Mouse (Mus musculus): ENCODE results near the gene Nhsl1.

Gene Nhsl1

GRCm38 (mm10) chr10:18347231-18347630 is 28.4 kb downstream of the Nhsl1 start:
- no peak for DNase-seq

DNA sequence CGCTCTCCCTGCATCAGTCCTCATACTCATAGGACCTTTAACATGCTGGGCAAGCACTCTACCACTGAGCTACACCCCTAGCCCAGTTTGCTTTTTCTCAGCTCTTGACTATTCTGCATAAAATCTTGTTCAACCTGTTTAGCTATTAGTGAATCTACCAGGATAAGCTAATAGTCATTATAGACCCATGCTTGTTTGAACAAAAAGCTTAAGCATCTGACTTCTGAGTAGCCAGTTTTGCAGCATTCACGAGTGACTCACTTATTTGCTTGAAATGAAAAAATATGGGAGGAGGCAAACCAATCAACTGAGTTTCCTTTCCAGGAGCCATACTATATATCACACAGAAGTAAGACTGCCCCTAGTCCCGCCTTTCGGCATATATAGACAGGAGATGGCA is 32.0 kb downstream of the Nhsl1 start:
- no peak for DNase-seq

DNA sequence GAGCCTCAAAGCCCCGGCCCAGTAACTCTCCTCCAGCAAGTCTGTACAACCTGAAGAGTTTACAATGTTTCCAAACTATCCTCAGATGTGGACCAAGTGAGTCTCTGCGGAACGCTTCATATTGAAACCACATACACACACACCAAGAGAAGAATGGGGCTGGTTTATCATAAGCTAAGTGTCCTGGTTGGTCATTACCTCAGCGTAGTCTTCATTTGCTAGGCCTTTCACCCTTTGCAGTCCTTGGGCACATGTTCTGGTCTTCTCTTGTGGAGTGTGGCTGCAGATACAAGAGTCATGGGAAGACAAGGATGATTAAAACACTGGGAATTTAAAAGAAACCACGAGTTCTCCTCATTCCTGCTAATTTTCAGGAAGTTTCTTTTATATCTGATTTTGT is 34.2 kb downstream of the Nhsl1 start:
- DNase-seq, result no peak

GRCm38 (mm10) chr10:18354103-18354502 is 35.3 kb downstream of the Nhsl1 start:
- no peak for DNase-seq

DNA sequence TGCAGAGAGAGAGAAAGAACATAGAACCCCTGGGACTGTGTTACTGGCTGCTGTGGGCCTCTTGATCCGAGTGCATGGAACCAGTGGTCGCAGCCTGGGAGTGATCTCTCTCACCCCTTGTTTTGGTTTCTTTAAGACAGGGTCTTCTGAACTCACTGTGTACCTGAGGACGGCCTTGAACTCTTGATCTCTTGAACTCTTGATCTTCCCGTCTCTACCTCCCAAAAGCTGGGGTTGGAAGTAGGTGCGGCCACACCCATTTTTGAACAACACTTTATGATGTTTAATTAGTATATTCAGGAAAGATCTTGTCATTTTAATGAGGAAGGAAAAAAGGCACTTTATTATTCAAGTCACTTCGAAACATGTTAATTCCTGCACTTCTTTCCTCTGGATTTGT is 37.7 kb downstream of the Nhsl1 start:
- DNase-seq, result no peak

DNA sequence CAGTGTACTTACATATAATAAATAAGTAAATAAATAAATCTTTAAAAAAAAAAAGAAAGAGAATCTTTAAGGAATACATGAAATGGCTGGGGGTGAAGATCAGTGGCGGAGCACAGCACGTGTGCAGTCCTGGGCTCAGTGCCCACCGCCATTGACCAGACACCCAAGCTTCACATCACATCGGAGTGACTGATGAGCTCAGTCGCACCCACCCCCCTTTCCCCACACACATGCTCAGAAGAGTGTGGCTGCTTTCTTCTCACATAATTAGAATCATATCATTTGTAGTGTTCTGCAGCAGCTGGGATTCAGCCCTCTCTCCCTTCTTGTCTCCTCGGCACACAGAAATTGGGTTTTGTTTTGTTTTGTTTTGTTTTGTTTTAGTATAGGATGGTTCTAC is 38.4 kb downstream of the Nhsl1 start:
- DNase-seq, result no peak

- no peak for DNase-seq
Measured at GRCm38 (mm10) chr10:18358461-18358860, 39.7 kb downstream of the Nhsl1 start.

DNA sequence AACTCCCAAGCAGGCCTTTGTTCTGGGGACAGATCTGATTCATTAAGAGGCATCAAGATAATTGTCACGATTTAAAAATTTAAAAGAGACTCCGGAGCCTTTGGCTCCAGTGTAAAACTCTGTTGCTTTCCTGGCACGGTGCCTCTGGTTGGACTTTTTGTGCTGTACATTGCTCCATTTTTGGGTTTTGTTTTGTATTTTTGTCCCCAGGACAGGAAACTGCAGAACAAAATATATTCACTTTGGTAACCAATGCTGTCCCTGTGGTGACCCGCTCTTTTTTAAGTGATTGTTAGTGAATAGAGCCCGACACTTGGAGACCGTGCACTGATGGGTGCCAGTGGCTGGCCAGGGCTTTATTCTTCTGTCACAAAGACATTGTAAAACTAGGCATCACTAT is 41.4 kb downstream of the Nhsl1 start:
- DNase-seq, result no peak

DNA sequence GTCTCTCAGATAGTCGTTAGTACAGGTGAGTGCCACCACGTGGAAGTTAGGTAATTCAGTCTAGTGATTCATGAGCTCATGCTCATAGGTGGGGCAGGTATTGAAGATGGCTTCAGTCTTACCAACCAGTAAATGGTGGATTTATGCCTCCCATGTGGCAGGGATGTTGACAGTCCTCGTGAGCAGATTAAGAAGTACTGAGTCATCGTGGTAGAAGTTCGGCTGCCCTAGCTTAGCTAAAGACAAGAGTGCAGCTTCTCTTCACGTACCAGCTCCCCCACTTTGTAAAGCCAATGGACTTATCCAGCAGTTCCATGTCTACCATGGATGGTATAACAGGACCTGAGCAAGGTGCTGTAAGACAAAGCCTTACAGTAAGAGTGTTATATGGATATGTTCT is 46.6 kb downstream of the Nhsl1 start:
- no peak for DNase-seq

DNA sequence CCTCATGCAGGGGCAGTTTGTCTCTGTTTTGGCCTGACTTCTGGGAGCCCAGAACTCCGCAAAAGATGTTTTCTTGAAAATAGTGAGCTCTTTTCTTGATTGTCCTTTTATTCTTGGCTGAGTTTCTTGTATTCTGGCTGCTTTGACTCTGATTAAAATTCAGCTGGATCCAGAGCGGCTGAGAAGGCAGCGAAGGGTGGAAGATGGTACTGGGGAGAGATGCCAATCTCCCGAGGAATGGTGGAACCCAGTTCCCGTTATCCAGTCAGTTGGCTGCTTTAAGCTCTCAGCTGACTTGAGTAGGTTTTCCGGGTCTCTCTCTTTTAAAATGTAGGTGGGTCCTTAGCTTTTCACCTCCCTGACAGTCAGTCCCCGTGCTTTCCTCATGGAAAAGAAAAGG is 47.9 kb downstream of the Nhsl1 start:
- no peak for DNase-seq

DNA sequence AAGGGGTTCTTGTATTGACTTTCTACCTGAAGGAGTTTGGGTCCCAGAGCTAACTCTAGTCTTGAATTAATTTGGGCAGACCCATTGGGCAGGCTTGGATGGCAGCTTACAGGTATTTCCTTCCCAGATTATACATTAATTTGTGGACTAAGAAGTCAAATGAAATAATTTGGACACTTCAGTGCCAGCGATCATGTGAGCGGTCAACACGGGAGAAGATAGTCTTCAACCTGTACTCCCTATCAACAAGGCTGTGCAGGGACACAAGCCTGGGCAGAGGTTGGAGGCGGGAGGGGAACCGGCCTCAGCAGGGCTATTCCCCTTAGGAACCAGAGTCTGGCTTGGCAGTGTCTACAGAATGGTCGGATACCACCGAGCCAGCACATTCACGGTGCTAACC is 49.3 kb downstream of the Nhsl1 start:
- DNase-seq, result no peak

- peak; percentile 24 for DNase-seq
Measured at GRCm38 (mm10) chr10:18370475-18371286, 51.9 kb downstream of the Nhsl1 start.

- DNase-seq, result no peak
Measured at GRCm38 (mm10) chr10:18371866-18372265, 53.1 kb downstream of the Nhsl1 start.

DNA sequence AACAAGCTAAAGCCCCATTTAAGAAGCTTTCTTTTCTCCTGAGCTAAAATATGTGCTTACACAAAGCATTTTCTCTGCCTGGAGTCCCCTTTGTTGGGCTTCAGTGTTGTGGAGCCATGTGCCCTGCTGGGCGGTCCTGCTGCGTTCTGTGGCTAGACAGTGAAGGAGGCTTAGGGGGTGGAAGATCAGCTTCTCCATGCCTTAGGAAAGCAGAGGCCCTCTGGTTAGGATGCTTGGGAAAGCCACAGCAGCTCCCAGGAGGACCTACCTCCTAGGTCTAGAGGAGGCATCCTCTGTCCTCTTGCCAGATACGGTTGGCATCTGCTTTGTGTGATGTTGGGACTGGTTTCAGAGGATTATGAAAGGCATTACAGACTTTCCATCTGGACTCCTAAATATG is 56.5 kb downstream of the Nhsl1 start:
- DNase-seq, result no peak

DNA sequence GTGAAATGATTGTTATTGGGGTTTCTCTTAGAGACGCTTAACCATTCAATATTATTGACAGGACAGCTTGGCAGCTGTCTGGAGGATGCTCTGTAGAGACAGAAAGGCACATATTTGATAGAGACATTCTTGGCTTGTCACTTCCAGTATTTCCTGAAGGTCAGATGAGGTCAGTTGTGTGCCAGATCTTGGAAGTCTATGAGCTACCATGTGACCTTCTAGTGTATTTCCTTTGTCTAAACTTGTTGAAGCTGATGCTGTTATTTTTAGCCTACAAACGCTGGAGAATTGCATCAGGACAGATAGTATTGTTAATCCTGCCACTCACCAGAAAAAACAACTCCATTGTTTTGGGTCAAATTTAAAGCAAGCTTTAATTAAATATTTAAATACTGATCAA is 66.0 kb downstream of the Nhsl1 start:
- no peak for DNase-seq

DNA sequence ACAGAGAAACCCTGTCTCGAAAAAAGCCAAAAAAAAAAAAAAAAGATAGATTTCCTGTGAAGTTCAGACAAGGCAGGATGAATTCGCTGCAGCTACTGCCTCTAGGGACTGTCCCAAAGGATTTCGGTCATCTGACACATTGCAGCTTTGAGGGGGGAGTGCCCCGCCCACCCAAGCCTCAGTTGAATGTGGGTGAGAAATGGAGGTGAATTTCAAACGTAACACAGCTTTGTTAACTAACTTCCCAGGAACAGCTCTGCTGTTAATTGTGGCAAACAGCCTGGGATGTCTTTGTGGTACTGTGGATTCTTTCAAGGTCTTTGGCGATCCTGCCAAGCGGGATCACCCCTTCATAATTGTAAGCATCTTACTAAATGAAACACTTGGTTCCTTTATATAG is 67.4 kb downstream of the Nhsl1 start:
- no peak for DNase-seq

DNA sequence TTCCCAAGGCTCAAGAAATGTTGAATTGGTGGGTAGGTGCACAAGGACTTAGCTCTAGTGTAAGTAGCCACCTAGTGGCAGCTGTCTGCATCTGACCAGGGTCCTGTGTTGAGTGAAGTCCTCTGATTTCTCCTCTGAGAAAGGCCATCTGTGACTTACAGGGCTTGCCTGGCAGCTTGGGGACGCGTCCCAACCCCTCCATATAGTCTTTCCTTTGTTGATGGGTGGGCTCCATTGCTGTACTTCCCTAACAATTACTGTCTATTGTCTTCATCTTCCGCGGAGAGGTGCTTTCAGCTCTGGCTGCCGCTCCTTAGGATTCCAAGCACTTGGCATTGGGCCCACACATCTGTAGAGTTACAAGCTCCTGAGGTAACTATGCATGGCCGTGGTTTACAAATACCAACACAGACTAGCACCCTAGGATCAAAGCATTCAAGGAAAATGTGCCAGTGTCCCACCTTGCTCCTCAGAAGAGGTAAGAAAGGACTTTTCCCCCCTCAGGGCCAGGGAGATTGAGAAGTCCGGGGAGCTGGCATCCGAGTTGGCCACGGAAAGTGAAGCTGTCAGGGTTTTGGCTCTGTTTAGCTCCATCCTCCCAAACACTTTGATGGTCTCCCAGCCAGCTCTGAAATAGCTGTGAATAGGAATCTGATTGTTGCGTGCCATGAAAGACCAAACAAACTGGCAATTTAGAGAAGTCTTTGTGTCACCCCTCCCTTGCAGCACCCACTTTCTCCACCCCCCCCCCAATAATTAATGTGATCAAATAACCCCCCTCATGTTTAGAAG is 70.2 kb downstream of the Nhsl1 start:
- DNase-seq, result peak; percentile 54

GRCm38 (mm10) chr10:18390004-18390403 is 71.2 kb downstream of the Nhsl1 start:
- no peak for DNase-seq

DNA sequence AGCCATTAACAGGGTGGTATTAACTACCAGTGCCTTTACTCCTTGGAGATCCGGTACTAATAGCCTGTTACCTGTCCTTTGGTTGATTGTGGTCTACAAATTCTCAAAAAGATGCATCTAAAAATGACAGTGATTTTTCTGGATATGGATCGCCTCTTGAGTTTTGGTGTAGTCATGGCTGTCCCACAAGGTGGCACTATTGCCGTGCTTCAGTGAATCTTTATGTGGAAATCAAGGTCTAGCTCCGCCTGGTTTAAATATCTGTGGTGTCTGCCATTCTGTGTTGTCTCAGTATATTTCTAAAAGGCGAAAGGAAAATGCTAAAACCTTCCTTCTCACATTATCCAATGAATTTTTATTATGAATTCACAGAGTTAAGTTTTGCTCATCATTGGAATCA is 72.8 kb downstream of the Nhsl1 start:
- no peak for DNase-seq

DNA sequence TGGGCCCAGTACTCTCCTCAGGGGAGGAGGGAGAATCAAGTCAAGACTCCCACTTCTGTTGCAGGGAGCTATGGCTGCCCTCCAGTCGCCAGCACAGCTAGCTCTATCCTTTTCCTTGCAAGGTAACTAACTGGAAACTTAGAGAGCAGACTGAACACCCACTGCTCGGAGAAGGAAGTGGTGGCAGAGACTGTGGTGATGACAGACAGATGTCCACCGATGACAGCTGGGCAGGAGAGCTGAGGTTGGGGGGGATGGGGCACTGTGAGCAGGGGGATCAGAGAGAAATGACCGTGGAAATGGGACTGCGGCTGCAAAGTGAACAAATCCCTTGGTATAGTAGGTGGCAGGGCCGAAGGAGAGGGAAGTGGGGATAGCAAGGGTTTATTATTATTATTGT is 73.5 kb downstream of the Nhsl1 start:
- no peak for DNase-seq

DNA sequence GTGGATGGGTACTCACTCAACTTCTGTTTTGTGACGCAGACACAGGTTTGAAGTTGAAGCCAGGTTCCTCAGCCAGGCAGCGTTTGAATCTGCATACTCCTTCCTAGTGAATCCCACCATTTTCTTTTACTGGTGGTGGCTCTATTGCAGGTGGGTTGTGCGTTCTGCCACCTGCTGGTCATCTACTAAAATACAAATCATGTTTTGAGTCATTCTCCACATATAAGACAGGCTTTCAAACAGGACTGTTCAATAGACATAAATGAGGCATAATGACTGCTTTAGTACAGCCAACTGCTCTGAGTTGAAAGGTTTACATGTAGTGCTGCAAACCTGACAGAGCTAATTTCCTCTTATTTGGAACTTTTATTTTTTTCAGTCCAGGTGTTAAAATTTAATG is 75.0 kb downstream of the Nhsl1 start:
- DNase-seq, result no peak

DNA sequence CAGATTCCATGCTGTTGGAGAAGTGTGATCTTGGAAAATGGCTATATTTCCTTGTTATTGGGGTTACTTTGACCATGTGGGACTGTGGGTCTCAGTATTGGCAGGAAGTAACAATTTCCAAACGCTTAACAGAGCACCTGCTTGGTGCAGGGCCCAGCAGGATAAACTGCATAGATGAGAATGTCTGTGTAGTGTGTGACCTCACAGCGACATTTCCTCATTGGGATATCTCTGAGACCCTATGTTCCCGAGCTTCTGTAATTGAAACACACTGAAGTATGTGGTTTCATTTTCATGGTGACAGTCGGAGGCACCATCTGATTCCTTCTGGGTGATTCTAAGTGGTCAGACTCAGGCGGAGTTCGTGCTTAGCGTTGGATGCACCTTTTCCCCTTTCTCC is 75.5 kb downstream of the Nhsl1 start:
- no peak for DNase-seq

GRCm38 (mm10) chr10:18400089-18400644 is 81.4 kb downstream of the Nhsl1 start:
- DNase-seq, result no peak

DNA sequence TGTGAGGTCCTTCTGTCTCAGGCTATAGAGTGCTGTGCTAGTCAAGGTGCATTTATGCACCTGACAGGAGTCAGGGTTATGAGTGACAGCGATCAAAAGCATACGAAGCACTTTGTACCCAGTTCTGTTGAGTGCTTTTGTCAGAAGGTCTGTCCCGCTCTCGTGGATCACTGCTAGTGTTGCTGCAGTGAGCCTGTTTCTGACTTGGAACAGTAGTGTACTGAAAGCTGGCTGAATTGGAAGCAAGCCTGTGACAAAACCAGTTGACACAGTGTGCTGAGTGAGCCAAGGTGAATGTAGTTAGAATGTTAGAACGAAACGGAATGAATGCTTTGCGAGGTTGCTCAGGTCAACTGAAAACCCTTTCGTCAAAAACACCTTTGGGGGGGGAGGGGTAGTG is 82.2 kb downstream of the Nhsl1 start:
- no peak for DNase-seq
